ENCODE assay signal across 7 mouse cellular contexts in the genomic region with DNA sequence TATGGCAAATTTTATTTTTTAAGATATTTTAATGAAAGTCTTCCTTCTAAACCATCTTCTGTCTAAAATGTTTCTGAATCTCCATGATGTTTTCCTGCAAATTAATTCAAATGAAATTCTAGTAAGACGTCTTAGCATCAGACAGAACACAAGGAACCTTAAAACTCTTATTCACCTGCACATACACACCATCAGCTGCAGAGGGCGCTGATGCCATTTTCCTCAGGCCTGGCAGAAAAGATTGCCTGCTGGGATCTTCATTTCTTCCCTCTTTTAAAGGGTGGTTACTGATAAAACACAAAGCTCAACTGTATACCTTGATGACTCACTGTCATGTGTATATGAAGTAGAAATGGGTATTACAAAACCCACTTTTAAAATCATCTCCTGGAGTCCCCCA. TPM values are rescaled to one million over a fixed set of nuclear protein-coding genes. Genes with fewer than 3 reads are reported as not detected.
DNase-seq lines count a peak whose midpoint lies in the region; ATAC-seq lines count a peak whose summit lies in the region.

No protein-coding gene starts in this region.

- no peak overlapping the region for H3K4me2 ChIP-seq in intestine, embryonic 14.5 days (ENCODE audit: low read length)
- no peak overlapping the region for H3K4me2 ChIP-seq in intestine, embryonic 15.5 days (replicated peaks)

- no peaks in the 10 kb centered on the region; the same call in 1 of the 2 replicates for H3K9me3 ChIP-seq in intestine, embryonic 14.5 days (ENCODE audit: control insufficient read depth, low read length)
- H3K9me3 ChIP-seq in intestine, embryonic 15.5 days: no peaks in the 10 kb centered on the region

- H3K36me3 ChIP-seq in intestine, embryonic 14.5 days (ENCODE audit: control insufficient read depth, insufficient read depth, low read length): no peaks in the 10 kb centered on the region
- no peaks in the 10 kb centered on the region for H3K36me3 ChIP-seq in intestine, embryonic 15.5 days

- WGBS in intestine, embryonic 14.5 days: 13% methylated on average over 2 of the region's 2 CpGs
- WGBS in intestine, embryonic 15.5 days: 11% methylated on average over 2 of the region's 2 CpGs

- no peak overlapping the region for H3K27ac ChIP-seq in intestine, embryonic 14.5 days (ENCODE audit: low read depth)
- no peak overlapping the region for H3K27ac ChIP-seq in intestine, embryonic 15.5 days

- no peak overlapping the region for H3K4me3 ChIP-seq in intestine, embryonic 14.5 days (ENCODE audit: low read depth, low read length)
- no peak overlapping the region for H3K4me3 ChIP-seq in intestine, embryonic 15.5 days (replicated peaks)

- H3K9ac ChIP-seq in intestine, embryonic 14.5 days (ENCODE audit: low read length): no peak overlapping the region
- H3K9ac ChIP-seq in intestine, embryonic 15.5 days: no peak overlapping the region

- H3K4me1 ChIP-seq in intestine, embryonic 14.5 days (replicated peaks; ENCODE audit: control insufficient read depth, insufficient read depth, low read length): peaks cover 4% of the 10 kb centered on the region; the same call in 1 of the 2 replicates
- H3K4me1 ChIP-seq in intestine, embryonic 15.5 days (replicated peaks): peaks cover 7% of the 10 kb centered on the region

- peaks cover 26% of the 10 kb centered on the region; the same call in 1 of the 2 replicates for H3K27me3 ChIP-seq in intestine, embryonic 14.5 days (replicated peaks; ENCODE audit: control insufficient read depth, insufficient read depth, low read length)
- peaks cover 18% of the 10 kb centered on the region for H3K27me3 ChIP-seq in intestine, embryonic 15.5 days (replicated peaks)

- peak; percentile 61 for DNase-seq in intestine, embryonic 14.5 days (ENCODE audit: low spot score)
- peak; percentile 15 for DNase-seq in urinary bladder, postnatal 25 days (ENCODE audit: low spot score)
- DNase-seq in urinary bladder, adult 18-20 months (ENCODE audit: low spot score in 2 of 2): no peak
- DNase-seq in embryo, embryonic 11 days: peak; percentile 55
- peak; percentile 16 for DNase-seq in lung, postnatal 14 days
- no peak for DNase-seq in adipocyte (ENCODE audit: low spot score)

- ATAC-seq in intestine, embryonic 14.5 days (replicated peaks; ENCODE audit: low FRiP score, low TSS enrichment, low read depth): no peak
- no peak for ATAC-seq in intestine, embryonic 15.5 days

RNA-seq across cellular contexts. Expression of a gene that starts 4.7 kb away (rescaled TPM):
- polyA plus RNA-seq in intestine, embryonic 14.5 days (2014; fragmentation: Nextera tagmentation; extraction: Ambion mirVana): 123 and 139 TPM in 2 replicates
- 73.9 and 75.6 TPM in 2 replicates for polyA plus RNA-seq in intestine, embryonic 15.5 days (2015; fragmentation: Nextera tagmentation; extraction: Ambion mirVana)

RNA-seq across cellular contexts. Expression of a gene that starts 42.4 kb away (rescaled TPM):
- polyA plus RNA-seq in intestine, embryonic 14.5 days (2014; fragmentation: Nextera tagmentation; extraction: Ambion mirVana): 0.26 and 0.38 TPM in 2 replicates
- 0.74 and 1.0 TPM in 2 replicates for polyA plus RNA-seq in intestine, embryonic 15.5 days (2015; fragmentation: Nextera tagmentation; extraction: Ambion mirVana)

Comparison
In these comparisons a context has a peak if more than half of its experiments do, and no peak if none do; other contexts are left out.
1. DNase-seq: peak in intestine, embryonic 14.5 days (single experiment), urinary bladder, postnatal 25 days (single experiment), embryo, embryonic 11 days (single experiment) and lung, postnatal 14 days (single experiment); none in urinary bladder, adult 18-20 months (0 of 2) and adipocyte (single experiment).